Mouse (Mus musculus): ENCODE data around the gene Gramd1a. TPM values are rescaled to one million over a fixed set of nuclear protein-coding genes. Genes with fewer than 3 reads are reported as not detected.

Gene Gramd1a
- 89.4 and 90.0 TPM in 2 replicates for total RNA-seq (2017)

DNA sequence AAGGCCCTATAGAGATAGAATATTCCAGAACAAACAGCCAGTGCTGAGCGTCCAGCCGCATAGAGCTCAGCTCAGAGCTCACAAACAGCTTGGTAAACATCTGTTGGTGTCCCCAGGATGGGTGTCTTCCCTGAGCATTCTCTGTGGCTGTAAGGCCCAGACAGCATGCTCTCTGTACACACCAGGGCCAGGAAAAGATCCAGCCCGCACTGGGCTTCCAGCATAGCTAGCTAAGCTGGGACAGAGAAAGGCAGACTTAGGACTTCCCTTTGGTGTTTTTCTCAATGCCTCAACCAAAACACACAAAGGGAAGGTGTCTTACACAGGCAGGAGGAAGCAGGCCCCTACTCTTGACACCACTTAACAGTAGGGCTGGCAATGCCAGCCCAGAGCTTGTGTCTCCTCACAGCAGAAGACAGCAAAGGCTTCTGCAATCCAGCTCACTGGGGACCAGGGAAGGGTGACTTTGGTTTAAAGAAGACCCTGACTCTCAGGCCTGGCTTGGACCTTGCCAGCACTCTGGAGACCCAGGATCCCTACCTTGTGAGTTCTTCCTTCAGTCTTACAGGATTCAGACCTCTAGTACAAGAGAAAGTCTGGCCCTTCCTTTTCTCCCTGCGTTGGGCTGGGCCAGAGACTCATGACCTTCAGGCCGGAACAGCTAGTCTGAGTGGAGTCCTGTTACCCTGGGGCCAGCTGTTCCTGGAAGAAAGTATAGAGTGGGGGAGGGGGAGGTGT, at the start of gene Gramd1a:
Gene Gramd1a (minus strand): TSS at position 601 of the 738 bp plus-strand sequence.
- ATAC-seq (replicated peaks in 1 of 2; ENCODE audit: insufficient read depth in 1 of 2, low FRiP score in 2 of 2, low TSS enrichment in 1 of 2, low read depth in 1 of 2, poor library complexity in 2 of 2, severe bottlenecking in 2 of 2) = no peak

DNA sequence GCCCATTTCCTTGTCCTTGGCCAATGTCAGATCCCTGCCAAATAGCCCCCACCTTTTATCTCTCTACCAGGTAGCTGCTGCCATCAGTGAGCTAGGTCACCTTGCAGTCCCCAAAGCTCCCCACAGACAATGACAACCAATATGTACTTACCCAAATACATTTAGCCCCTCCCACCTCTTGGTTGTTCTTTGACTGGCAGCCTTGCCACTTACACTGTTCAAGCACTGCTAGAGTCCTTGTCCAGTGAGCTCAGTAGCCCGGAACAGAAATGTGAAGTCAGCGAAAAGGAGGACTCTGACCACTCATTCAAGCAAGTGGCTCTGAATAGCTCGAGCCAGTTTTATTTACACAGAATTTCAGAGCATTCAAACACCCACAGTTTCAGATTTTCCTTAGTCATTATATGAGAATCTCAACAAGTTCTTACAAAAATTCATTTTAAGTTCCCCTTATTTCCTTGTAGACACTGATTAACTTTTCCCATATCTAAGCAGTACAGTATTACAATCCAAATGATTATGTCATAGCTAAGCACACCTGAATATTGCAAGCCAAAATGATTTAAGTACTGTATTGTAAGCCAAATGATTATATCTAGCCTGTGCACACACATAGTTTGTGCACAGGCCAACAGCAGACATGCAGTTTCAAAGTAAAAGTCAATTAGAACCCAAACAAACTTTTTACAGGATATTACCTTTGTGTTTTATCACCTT, 40.1 kb upstream of the Gramd1a start:
- peak in 1 of 2 experiments; percentile 4; a peak in 1 of 4 replicates for ATAC-seq (replicated peaks in 1 of 2; ENCODE audit: insufficient read depth in 1 of 2, low FRiP score in 2 of 2, low TSS enrichment in 1 of 2, low read depth in 1 of 2, poor library complexity in 2 of 2, severe bottlenecking in 2 of 2)

DNA sequence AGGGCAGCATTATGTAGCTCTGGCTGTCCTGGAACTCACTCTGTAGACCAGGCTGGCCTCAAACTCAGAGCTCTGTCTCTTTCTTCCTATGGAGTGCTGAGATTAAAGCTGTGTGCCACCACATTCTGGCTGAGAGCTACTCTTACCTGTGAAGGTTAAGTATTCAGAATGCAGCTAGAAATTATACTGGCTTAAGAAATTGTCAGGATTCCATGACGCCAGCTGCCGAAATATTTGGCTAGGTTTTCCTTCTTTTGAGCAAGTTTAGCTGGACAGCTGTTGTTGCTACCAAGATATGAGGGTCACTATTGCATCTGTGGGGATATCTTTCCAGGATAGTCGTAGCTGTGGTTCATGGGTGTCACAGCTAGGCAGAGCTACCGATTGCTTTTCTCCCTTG, 29.0 kb upstream of the Gramd1a start:
- no peak for ATAC-seq (replicated peaks in 1 of 2; ENCODE audit: insufficient read depth in 1 of 2, low FRiP score in 2 of 2, low TSS enrichment in 1 of 2, low read depth in 1 of 2, poor library complexity in 2 of 2, severe bottlenecking in 2 of 2)

DNA sequence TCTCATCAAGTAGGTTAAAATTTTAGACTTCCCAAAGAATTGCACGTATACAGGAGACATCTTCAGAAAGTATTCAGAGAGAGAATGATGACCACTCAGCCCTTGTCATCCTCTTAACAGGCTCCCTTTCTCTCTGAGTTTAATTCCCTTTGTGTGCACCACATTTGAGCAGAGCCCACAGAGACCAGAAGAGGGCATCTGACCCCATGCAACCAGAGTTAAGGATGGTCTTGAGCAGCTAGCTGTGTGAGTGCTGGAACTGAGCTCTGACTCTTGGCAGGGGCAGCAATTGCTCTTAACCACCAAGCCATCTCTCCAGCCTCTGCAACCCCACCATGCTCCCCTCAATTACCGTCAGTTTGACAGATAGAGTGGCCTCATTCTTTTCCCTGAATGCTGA, 27.2 kb upstream of the Gramd1a start:
- ATAC-seq (replicated peaks in 1 of 2; ENCODE audit: insufficient read depth in 1 of 2, low FRiP score in 2 of 2, low TSS enrichment in 1 of 2, low read depth in 1 of 2, poor library complexity in 2 of 2, severe bottlenecking in 2 of 2) = peak; percentile 37 to 53; a peak in 1 of 4 replicates

DNA sequence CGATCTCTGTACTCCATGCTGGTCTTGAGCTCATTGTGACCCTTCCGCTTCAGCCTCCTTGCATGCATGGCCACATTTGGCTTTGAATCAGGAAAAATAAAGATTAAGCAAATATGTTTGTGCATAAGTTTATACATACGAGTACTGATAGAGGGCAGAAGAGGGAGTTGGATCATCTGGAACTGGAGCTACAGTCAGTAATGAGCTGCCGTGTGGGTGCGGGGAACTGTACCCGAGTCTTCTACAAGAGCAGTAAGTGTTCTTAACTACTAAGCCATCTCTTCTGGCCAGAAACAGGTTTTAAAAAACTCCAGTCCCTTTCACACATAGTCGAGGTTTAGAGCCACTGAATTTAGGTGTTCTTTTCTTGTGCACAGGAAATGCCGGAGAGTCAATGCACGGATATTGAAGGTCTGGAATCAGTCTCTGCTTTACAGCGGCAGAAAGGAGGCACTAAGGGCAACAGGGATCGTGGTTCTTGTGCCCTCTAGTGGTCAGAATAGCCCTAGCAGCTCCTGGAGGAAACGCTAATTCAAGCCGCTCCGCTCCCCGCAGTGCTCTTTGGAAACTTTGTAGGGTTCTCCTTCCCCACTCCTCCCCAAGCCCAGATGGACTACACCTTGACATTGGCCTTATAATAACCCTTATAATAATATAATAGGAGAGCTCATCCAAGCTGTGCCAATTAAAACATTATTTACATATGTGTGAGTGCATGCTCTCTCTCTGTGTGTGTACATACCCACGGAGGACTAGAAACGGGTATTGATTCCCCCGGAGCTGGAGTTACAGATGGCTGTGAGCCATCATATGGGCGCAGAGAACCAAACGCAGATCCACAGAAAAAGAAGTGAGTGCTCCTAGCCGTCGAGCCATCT, 21.4 kb upstream of the Gramd1a start:
- peak; percentile 77 to 86 for ATAC-seq (replicated peaks in 1 of 2; ENCODE audit: insufficient read depth in 1 of 2, low FRiP score in 2 of 2, low TSS enrichment in 1 of 2, low read depth in 1 of 2, poor library complexity in 2 of 2, severe bottlenecking in 2 of 2)

DNA sequence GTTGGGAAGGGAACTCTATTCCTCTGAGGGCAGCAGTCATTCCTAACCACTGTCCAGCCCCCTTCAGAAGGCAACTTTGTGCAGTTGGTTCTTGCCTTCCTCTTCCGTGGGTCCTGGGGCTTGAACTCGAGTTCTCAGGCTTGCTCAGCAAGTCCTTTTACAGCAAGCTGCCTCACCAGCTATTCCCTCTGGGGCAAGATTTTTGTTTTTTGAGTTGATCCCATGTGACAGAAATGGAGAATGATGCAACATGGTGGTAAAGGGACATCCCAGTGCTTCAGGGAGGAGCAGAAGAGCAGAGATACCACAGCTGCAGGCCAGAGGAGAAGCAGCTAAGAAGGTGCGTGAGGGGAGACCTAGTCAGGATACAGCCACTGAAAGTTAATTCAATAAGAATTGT, 19.4 kb upstream of the Gramd1a start:
- no peak for ATAC-seq (replicated peaks in 1 of 2; ENCODE audit: insufficient read depth in 1 of 2, low FRiP score in 2 of 2, low TSS enrichment in 1 of 2, low read depth in 1 of 2, poor library complexity in 2 of 2, severe bottlenecking in 2 of 2)

DNA sequence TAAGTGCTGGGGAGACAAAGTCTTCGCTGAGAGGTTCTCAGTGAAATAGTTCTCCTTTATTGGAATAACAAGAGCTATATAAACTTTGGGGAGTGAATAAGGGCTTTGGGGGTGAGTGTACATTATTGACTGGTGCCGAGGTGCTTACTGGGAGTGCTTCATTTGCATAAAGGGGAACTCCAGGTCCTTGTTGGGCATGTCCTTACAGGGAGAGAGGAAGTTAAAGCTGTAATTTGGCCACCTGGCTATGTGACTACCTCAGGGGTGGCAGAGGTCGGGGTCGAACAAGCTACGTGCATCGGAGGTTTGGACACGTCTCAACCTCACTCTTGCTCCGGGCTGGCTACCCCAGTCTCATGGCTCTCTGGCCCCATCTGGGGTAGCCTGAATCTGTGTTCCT, 18.8 kb upstream of the Gramd1a start:
- peak; percentile 54 to 79 for ATAC-seq (replicated peaks in 1 of 2; ENCODE audit: insufficient read depth in 1 of 2, low FRiP score in 2 of 2, low TSS enrichment in 1 of 2, low read depth in 1 of 2, poor library complexity in 2 of 2, severe bottlenecking in 2 of 2)

DNA sequence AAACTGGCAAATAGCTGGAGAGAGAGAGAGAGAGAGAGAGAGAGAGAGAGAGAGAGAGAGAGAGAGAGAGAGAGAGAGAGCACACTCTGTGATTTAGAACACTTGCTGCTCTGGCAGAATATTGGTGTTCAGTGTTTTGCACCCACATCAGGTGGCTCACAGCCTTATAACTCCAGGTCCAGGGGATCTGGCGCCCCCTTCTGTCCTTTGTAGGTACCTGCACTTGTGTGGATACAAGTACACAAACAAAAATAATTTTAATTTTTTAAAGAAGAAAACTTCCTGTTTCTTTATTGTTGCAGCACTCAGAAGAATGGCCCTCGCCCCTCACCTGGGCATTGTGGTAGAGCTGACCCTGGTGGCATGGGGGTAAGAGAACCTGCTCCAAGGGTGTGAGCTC, 16.5 kb upstream of the Gramd1a start:
- peak; percentile 34 to 40; a peak in 1 of 4 replicates for ATAC-seq (replicated peaks in 1 of 2; ENCODE audit: insufficient read depth in 1 of 2, low FRiP score in 2 of 2, low TSS enrichment in 1 of 2, low read depth in 1 of 2, poor library complexity in 2 of 2, severe bottlenecking in 2 of 2)

DNA sequence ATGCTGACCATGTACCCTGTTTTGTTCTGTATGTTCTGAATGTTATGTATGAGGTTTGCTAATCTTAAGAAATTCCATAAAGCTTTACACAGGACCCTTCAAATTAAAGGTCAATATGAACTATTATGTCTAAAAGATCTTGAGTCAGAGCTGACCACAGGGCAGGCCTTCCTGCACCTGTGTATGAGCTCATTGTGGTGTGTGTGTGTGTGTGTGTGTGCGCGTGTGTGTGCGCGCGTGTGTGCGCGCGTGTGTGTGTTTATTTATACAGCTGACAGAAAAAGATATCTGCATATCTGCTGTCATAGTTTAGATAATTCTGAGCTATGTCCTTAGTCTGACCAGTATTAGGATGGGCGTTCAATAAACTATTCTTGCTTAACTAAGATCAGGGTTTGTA, 14.8 kb upstream of the Gramd1a start:
- no peak for ATAC-seq (replicated peaks in 1 of 2; ENCODE audit: insufficient read depth in 1 of 2, low FRiP score in 2 of 2, low TSS enrichment in 1 of 2, low read depth in 1 of 2, poor library complexity in 2 of 2, severe bottlenecking in 2 of 2)

DNA sequence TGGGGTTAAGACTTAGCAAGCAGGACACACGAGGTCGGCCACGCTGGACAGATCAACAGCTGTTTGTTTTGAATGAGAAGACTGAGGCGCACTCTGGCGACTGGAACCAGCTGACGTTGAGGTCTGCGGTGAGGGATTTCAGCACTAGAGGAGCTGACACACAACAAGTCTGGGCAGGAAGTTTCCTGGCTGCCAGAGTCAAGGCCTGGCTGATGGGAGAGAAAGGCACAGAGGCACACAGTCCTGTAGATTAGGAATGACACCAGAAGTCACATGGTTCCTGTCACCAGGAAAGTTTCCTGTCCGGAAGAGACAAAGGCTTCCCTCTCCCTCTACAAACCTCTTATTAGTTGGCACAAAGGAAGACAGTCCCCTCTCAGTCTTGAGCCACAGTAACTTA, 12.7 kb upstream of the Gramd1a start:
- ATAC-seq (replicated peaks in 1 of 2; ENCODE audit: insufficient read depth in 1 of 2, low FRiP score in 2 of 2, low TSS enrichment in 1 of 2, low read depth in 1 of 2, poor library complexity in 2 of 2, severe bottlenecking in 2 of 2) = peak; percentile 91 to 93

DNA sequence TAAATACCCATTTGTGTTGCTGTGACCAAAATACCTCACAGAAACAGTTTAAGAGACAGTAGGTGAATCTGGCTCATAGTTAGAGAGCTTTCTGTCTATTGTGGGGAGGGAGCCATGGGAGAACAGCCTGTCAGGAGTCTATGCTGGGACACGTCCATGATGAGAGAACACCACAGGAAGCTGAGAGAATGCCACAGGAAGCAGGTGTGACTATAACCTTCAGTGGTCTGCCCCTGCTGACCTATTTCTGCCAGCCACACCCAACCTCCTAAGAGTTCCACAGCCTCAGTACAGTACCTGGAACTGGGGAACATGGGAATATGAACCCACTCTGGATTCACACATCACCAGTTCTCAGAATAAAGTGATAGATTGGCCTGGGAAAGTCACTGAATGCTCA, 9.1 kb upstream of the Gramd1a start:
- peak; percentile 19 to 35; a peak in 3 of 4 replicates for ATAC-seq (replicated peaks in 1 of 2; ENCODE audit: insufficient read depth in 1 of 2, low FRiP score in 2 of 2, low TSS enrichment in 1 of 2, low read depth in 1 of 2, poor library complexity in 2 of 2, severe bottlenecking in 2 of 2)

DNA sequence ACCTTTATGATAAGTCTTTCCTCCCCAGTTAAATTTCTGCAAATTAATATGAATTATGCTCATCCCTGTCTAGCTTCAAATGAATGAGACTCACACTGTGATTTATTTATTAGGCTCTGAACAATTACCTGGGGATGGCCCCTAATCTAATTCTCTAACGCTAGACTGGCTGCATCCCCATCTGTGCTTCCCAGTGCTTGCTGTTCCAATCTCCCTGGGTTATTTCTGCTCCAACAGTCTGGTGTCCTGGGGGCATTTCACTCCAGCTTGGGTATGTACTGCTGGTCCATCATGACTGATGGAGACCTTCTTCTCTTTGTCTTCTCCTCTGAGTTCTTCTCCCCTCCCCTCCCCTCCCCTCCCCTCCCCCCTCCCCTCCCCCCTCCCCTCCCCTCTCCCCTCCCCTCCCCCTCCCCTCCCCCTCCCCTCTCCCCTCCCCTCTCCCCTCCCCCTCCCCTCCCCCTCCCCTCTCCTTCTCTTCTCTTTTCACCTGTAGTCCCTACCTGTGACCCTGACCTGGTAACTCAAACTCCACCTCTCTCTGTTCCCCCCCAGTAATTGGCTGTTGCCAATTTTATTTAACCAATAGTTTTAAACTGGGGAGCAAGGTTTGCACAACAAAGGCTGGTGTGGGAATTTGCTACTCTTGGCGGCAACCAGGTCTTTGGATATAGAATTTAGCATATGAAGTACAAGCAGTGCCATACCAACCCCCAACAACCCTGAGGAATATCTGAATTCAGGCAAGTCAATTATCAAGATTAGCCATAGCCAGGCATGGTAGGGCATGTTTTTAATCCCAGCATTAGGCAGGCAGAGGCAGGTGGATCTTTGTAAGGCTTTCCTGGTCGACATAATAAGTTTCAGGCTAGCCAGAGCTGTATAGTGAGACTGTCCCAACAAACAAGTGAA, 8.2 kb upstream of the Gramd1a start:
- no peak for ATAC-seq (replicated peaks in 1 of 2; ENCODE audit: insufficient read depth in 1 of 2, low FRiP score in 2 of 2, low TSS enrichment in 1 of 2, low read depth in 1 of 2, poor library complexity in 2 of 2, severe bottlenecking in 2 of 2)

DNA sequence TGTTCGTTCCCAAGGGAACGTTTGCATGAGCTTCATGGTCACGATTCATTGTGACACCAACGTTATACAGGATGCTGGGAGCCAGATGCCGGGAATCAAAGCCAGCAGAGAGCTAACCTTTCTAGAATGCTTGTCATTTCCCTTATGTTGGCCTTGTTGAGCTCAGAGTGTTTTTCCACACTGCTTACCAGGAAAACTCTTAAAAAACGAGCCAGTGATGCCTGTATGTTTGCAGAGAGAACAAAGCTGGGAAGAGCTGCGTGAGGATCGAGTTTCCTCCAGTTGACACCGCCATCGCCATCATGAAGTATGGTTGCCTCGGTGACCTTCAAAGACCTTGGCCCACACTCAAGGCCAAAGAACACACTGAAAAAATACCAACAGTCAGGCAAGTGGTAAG, 6.6 kb upstream of the Gramd1a start:
- no peak for ATAC-seq (replicated peaks in 1 of 2; ENCODE audit: insufficient read depth in 1 of 2, low FRiP score in 2 of 2, low TSS enrichment in 1 of 2, low read depth in 1 of 2, poor library complexity in 2 of 2, severe bottlenecking in 2 of 2)

DNA sequence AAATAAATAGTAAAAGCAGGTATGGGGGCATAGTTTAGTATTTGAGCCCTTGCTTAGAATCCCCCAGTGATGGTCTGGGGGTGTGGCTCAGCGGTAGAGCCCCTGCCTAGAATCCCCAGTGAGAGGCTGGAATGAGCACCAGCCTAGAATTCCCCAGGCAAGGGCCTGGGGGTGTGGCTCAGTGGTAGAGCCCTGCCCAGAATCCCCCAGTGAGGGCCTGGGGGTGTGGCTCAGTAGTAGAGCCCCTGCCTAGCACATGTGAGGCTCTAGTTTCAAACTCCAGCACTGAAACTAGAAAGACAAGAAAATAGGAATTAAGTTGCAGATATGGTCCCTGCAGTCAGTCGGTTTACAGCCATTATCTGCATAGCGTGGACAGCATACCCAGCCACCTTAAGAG, 6.1 kb upstream of the Gramd1a start:
- no peak for ATAC-seq (replicated peaks in 1 of 2; ENCODE audit: insufficient read depth in 1 of 2, low FRiP score in 2 of 2, low TSS enrichment in 1 of 2, low read depth in 1 of 2, poor library complexity in 2 of 2, severe bottlenecking in 2 of 2)

DNA sequence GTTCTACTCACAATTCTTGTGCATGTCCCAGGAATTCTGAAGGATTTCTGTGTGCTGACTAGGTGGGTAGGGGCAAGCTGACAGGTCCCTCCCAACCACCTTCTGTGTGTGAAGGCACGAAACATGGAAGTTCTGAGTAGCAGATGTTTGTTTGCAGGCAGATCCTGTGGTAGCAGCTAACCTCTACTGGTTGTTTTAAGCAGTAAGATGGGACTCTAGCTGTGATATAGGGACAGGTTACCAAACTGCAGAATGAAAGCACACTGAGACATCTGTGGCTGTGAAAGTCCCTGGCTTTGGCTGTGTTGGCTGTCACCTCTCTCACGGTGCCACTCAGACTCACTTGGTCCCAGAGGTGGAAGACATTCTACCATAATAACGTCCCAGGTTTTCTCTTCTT, 5.5 kb upstream of the Gramd1a start:
- peak; percentile 14 to 20 for ATAC-seq (replicated peaks in 1 of 2; ENCODE audit: insufficient read depth in 1 of 2, low FRiP score in 2 of 2, low TSS enrichment in 1 of 2, low read depth in 1 of 2, poor library complexity in 2 of 2, severe bottlenecking in 2 of 2)

DNA sequence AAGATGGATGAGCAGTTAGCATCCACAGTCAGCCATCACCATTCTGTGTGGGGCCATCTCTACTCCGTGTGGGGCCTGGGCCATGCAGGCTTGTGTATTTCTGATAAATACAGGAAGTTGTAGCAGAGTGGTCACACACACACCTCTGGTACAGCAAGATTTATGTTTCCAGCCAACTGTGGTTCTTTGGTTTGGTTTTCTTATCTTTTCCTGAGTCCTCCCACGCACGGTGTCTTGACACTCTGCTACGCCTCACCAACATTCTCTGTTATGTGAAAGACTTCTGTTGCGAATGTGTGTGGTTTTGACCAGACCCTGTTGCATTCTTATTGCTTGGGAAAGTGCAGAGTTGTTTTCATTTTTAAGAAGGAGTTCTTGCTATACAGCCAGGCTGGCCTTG, 5.1 kb upstream of the Gramd1a start:
- ATAC-seq (replicated peaks in 1 of 2; ENCODE audit: insufficient read depth in 1 of 2, low FRiP score in 2 of 2, low TSS enrichment in 1 of 2, low read depth in 1 of 2, poor library complexity in 2 of 2, severe bottlenecking in 2 of 2) = peak; percentile 81 to 82
